Mouse (Mus musculus): ENCODE data around the gene Col12a1.

The Col12a1 gene

DNA sequence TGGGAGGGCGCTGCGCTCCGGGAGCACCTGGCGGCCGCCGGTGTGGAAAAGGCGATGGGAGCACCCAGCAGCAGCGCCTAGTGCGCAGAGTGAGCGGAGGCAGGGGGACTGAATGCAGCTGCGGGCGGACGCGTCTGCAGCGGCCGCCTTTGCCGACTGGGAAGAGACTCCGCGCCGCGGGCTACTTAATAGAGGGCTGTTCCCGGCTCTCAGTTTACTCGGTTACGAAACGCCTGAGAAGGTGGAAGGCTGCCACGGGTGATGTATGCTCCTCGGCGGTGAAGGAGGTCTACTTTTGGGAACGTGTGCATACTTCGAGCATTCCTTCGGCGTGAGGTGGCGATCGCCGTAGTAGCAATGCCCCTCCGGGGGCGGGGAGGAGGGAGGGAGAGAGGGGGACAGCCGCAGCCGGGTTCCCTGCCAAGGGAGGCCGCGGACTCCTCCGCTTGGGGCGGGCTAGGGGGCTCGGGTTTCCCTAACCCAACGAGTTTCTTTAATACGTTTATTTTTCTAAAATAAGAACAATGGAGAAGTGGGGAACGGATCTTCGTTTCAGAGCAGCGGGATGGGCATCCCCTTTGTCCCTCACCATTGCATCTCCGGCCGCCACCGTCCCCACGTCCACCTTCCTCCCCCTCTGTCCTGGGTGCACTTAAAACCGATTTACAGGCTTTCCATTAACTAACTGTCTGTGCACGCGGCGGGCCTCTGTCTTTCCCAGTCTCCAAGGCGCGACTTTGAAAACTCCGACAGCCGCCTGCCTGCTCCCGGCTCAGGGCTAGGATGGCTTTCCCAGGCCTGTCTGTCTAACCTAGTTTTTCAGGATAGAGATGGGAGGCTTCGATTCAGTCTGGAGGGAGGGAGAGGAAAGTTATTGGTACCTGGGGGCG is at the start of gene Col12a1:
Col12a1 (minus strand) TSS at position 351 of the 890 bp plus-strand sequence.
- DNase-seq: peak; percentile 51 to 67

DNA sequence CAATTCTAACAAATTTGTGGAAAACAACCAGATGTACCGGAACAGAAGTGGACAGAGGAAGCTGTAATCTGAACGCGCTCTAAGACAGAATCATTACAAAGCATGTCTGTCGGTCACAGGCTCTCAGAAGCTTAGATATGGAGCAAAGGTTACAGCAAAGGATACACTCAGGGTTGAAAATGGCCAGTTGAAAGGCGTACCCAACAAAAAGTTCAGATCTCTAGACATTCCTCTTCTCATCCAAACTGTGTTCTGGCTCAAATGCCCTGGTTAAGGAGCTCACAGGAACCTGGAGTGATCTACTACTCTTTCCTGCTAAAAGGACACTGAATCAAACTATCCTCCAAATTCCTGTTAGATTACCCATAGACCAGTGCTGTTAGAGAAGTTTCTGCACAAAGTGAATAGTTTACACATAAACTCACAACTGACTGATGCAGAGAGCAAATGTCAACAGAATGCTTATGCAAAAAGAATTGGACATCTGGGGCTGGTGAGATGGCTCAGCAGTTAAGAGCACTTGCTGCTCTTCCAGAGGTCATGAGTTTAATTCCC is 48.4 kb upstream of the Col12a1 start:
- DNase-seq: peak; percentile 24 to 44

DNA sequence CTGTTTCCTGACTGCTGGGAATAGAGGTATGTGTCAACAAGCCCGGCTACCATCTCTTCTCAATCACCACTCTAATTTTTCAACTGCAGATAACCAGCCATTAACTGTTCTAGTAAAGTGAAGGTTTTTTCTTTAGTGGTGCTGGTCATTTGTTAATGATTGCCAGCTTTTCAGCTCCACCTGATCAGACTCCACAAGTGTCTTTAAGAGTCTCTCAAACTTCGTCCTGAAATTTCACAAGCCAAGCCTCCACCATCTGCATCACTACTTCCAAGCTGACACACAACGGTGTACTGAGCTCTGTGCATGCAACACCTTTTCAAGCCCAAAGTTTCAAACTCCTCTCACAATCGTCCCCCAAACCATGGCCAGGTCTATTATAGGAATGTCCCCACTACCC is 46.7 kb upstream of the Col12a1 start:
- DNase-seq: no peak

DNA sequence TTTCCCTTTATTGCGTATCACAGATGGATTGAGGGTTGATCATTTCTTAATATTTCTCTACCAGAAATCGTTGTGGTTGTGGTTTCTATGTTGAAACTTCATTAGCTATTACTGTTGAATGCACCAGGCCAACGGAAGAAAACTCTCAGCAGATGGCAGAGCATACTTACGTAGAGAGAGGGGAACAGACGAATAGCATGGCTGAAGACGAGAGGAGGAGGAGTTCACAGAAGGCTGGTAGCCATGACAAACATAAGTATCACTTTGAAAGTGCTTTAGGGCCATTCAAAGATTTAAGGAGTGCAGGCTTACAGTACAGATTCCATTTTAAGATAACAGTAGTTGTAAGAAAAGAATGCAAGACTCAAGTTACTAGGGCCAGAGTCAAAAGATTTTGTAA is 43.9 kb upstream of the Col12a1 start:
- no peak for DNase-seq

DNA sequence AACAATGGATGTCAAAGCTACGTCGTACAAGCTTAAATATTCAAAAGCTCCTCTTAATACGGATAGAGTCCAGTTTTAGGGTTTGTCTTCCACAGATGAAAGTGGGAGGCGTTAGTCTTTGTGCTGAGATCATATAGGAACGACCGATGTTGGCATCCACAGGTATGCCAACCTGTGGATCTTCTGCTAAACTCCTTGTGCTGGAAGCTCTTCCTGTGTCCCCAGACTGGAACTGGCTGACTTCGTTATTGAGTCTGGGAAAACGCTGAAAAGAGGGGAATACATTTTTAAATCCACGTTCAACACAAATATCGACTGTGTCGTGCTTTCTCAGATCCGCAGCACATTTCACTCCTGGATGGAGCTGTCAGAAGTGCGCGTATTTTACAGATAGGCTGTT is 41.4 kb upstream of the Col12a1 start:
- DNase-seq: no peak

DNA sequence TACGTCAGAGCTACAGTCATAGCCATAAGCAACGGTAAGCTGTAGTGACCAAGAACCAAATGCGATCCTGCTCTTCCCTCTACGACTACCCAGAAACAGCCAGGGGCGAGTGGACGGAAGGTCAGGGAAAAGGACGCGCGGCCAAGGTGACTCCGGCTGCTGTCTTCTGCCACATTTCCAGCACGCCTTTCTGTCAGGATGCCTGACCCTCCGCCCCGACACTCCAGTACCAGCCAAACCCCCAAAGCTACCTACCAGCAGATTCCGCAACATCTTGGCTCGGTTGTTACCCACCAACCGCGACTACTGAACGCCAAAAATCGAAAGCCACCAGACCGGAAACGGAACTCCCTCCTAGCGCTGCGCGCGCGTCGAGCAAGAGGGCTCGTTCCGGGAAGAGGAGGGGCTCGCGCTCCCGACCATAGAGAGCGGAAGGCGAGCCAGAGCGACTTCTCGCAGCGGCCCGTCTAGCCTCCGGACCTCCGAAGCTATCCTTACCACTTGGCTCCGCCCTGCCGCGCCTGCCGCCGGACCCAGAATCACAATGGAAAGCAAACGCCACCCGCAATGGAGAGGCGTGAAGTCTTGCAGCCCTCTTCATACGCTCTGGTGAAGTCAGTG is 40.9 kb upstream of the Col12a1 start, which contains the start of gene Cox7a2:
Cox7a2 (minus strand) TSS at position 494 of the 621 bp plus-strand sequence.
- peak; percentile 97 to 99 for DNase-seq

DNA sequence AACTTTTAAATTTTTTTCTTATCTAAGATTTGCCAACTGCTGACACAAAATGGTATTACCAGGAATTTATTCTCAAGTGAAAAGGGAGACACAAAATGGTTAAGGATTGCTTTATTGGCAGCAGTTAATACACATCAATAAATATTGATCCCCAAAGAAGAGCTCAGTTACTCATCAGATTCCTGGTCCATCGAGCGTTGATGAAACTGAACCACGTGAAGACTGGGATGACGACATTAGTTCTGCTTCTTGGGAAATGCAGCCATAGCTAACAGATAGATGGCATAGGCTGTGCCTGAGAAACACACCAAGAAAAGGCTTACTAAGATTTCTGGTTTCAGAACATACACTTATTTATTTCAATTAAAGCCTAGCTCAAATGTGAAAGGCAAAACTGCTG is 36.7 kb upstream of the Col12a1 start:
- no peak for DNase-seq

DNA sequence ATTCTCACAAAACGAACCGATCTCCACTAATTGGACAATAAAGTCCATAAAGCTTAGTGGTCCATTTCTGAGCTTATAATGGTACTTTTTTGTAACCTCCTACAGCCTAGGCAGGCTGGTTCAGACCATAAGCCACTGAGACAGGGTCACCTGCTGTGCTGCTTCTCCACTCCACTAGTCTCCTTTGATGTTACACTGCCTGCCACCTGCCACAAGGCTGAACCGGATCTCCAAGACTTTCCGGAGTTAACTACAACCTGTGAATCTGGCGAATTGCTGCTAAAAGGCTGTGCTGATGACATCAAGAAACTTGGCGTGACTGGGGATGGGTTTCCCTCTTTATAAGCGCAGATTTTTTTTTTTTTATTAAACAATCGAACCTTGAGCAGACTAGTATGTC is 33.2 kb upstream of the Col12a1 start:
- DNase-seq: no peak

DNA sequence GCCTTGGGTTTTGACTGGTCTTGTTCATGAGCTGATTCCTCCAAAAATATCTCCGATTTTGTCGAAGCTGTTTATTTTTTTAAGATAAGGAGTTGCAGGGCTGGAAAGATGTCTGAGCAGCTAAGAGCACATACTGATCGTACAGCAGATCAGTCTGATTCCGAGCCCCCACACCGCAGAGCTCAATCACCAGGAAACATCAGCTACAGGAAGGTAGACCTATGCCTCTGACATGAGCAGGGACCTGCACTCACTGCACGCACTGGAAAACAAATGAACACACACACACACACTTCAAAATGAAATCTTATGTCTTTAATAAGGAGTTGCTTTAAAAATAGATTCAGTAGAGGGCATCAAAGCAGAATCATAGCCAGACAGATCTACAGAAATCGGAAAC is 32.1 kb upstream of the Col12a1 start:
- no peak for DNase-seq

DNA sequence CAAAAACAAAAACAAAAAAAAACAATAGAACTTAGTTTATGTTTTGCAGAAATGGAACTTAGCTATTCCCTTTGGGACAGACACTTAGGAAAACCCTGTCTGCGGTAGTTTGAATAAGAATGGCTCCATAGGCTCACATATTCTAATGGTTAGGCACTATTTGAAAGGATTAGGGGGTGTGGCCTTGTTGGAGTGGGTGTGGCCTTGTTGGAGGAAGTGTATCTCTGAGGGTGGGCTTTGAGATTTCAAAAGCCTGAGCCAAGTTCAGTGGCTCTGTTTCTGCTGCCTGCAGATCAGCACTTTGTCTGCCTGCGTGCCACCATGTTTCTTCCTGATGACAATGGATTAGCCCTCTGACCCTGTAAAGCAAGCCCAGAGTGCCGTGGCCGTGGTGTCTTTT is 26.4 kb upstream of the Col12a1 start:
- no peak for DNase-seq

DNA sequence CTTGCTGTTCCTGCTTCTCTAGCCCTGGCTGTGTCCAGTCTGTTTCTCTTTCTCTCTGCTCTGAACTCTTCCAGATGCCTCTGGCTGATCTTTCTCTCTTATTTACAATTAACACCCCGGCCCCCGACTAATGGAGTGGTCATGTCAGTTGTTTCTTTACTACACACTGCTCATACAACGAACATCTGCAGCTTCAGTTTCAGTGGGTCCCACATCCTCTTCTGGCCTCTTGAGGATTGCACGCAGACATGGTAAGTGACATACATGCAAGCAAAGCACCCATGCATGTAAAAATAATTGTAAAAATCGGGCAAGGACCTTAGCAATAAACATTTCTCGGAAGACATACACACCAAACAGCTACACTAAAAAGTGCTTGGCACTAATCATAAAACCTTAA is 17.0 kb upstream of the Col12a1 start:
- DNase-seq: no peak

DNA sequence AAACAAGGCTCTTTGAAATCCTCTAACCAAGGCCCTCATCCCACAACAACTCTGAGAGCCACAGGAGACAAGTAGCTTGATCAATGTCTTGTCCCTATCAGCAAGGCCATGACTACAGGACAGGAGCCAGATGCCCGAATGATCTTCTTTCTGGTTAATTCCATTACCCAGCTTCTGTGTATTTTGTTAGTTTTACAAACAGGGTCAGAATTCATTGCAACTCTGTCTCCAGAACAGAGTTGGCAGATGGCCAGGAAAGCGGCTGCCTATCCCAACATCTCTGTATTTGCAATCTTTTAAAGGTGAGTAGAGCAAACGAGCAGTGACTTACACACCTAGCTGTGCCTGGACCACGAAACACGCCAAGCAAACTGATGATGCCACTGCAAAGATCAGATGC is 11.7 kb upstream of the Col12a1 start:
- no peak for DNase-seq

DNA sequence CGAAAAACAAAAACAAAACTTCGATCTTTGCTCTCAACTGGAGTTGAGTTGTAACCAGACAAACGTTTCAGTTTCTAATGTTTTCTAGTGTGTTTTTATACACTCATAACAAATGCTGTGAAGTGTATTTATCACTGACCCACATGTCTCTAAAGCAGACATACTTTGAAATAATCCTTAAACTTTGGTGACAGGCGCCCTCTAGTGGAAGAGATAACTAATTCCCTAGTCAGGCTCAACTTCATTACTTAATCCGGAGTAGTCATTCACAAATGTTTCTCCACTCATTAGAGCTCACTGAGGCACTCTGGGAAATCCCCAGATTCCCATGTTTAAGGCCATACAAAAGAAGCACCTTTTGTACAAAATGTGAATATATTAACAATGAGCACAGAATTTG is 4.5 kb upstream of the Col12a1 start:
- peak in 1 of 2 experiments; percentile 45 for DNase-seq

DNA sequence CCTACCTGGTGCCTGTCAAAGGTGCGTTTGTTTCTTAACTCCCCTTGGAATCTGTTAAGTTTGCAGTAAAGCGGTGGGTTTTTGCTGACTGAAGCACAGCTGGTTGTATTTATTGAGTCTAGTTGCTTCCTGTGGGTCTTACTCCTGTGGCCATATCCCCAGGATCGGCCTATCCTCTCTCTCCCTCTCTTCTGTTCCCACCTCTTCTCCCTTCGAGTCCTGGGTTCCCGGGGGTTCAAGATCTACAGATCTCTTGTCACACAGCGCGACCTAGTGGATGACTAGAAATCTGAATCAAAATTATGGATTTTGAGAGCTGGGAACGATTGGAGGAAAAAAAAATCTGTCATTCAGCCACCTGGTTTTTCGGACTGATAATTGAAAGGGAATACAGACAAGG is 2.4 kb upstream of the Col12a1 start:
- DNase-seq: peak; percentile 38 to 74

DNA sequence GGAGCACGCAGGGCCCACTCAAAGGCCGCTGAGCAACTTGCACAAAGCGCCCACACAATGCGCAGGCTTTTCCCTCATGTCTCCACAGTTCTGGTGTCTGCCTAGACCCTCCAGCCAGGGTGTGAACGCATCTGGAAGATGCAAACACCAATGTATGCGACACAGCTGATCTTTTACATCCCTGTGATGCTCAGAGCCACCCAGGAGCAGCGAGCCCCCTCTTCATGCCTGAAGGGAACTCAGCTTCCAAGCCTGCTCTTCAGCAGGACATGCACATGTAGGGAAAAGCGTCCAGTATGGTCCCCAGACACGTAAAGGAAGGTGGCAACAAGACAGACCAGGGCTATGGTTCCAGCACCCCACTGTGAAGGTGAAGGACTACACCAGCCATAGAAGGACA is 1.5 kb upstream of the Col12a1 start:
- DNase-seq: no peak

DNA sequence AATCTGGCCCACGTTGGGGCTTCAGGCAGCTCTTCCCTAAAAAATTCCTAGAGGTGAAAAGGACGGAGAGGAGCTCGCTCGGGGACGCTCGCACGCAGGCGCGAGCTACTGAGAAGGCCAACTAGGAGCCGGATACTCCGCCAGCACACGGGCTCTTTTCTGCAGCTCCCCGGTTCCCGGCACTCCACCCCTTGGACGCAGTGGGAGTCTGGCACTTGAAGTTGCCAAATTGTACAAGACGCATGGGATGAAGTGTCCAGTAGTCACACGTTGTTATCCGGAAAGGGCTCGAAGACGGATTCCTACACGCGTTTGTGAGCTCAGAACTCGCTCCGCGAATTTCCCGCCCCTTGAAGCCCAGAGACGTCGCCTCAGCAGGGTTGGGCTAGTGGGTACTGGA is 820 bp upstream of the Col12a1 start:
- peak in 1 of 2 experiments; percentile 52 for DNase-seq

DNA sequence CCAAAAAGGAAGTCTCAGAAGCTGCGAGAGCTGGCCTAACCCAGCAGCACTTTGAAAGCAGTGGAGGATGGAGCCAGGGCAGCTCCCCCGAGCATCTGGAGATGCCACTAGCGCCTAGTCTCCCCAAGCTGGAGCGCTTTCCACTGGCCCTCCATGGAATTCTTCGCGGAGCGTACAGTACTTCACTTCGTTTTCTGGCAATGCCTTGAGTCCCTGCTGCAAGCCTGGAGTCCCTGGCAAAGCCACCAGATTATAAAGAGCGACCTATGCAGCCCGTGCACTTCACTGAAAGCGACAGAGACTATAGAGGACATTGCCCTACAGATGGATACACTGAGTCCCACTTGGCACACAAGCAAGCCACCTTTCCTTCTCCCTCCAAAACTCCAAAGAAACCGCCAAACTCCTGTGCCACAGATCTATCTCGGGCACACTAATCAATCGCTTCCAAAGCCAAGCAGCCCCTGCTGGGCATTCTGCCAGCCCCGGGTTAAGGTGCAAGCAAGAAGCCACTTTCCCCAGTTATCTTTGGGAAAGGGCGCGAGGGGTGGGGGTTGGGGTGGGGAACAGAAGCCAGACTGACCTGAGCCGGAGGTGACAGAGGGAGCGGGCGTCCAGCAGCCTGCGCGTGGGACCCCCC is 675 bp downstream of the Col12a1 start:
- DNase-seq: peak; percentile 33 to 39

DNA sequence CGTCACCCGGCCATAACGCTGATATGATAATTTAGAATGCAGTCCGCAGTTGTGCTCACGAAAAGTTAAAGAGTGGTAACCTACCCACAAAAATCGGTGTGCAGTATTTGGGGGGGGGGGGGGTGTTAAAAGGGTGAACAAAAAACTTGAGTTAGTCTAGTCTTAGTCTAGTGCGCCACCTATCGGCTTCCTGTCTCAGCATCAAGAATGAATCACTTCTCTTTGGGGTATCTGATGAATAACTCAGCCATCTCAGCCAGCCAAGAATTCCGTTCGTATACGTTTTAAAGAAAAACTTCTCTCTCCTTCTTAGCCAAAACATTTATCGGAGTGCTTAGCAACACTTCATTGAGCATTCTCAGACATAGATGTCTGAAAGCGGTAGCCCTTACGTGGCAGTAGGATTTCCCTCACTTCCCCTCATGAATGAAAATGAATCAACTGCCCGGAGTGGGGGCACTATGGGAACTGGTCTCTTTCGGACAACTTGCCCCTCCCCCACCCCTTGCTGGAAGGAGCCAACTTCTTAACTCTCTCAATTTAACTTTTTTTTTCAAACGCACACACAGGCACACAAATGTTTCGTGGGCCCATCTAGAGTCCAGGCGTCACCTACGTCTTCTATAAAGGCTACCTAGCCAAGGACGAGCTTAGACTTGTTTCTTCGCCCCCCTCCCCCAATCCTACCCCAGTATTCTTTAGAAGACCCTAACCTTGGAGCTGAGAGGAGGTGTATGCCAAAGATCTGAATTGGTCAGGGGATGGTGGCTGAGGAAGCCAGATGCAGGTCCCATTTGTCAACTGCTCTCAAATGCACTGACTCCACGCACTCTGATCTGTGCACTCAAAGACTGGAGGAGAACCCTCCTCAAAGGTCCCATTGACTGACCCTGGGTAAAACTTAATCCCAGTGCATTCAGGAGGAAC is 1.5 kb downstream of the Col12a1 start:
- DNase-seq: peak; percentile 65 to 89

DNA sequence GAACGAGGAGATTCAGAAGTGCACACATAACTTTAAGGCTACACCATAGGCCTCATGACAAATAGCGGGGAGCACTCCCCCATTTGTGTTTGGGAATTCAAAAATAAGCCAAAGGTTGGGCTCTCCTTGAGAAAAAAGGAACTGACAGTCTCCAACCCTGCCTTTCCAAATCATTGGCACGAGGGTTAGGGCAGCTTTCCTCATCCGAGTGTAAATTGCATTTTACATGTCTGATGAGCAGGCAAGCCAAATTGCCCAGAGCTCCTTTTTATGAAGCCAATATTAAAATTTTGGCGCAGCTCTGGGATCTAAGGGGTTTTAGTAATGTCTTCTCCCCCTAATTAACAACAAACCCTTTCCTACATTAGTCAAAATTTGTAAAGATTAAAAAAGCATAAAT is 2.1 kb downstream of the Col12a1 start:
- DNase-seq: no peak

DNA sequence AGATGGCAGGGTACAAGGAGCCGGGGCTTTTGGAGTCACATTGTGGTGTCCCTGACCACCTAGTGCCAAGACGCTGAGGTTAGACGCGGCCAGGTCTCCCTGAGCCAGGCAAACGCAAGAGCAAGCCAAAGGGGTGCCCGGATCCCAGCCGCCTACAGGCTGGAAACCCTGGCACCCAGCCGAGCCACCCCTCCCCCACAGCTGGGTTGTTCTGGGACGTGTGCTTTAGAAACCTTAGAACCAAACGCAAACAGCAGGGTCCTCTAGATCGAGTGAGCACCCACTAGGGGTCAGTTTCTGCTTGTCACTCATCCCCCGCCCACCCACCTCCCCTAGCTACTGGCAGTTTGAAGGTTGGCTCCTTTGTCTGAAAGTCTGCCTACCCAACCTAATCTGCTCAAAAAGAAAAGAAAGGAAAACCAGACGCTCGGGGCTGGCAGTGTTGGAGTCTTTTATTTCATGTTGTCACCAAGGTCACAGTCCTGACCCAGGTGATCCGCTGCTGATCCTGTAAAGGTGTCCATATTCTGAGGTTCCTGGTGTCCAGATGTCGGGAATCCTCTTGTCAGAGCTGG is 4.1 kb downstream of the Col12a1 start:
- peak; percentile 88 to 91 for DNase-seq

DNA sequence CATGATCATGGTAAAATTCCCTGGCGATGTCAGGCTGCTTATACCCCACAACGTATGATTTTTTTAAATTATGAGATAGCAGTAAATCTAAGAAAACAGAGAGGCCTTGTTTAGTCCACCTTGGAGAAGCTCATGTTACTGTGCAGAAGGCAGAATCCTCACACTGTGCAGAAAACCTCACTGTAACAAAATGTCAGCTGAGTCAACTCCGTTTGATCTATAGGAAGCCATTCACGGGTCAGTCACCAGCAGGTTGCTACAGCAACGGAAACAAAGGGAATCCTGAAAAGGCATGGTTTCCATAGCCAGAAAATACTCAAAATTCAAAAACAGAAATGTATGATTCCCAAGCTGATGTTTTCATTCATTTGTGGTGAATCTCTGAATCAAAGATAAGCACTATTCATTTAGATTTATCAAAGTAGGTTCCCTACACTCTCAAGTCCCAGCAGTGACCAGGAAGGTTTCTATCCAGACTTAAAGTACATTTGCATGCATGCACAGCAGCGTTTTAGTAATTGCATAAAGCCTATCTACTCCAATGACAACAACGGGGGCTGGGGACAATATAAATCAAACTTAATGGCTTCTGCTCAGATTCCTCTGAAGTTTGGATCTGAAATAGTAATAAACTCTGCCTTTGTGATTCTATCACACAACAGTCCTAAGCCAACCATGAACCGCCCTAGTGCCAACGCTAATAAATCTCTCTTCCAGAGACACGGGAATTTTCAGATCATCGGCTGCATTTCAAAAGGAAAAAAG is 28.7 kb downstream of the Col12a1 start:
- no peak for DNase-seq

Data from kidney, postnatal 25 days (tissue).